Mouse (Mus musculus) limb, embryonic 14.5 days (tissue): Measurements from ENCODE around the gene Susd1. TPM values are rescaled to one million over a fixed set of nuclear protein-coding genes. Genes with fewer than 3 reads are reported as not detected.

Source experiments
- ATAC-seq: fragments of 200-750 bp; cut with Nextera tagmentation; 2 replicates; pipeline ENCODE4 v1.8.0; 2017; ENCODE audit warnings: low read depth, moderate number of reproducible peaks, moderate TSS enrichment; ENCODE audit not compliant: low FRiP score
- DNase-seq: peaks from one replicate; pipeline ENCODE4 v3.0.0-alpha.2; 2015; ENCODE audit warnings: low spot score
- H3K27ac ChIP-seq: fragments of 300-500 bp; sonication (generic); replicated peaks from 2 replicates; pipeline ENCODE4 v1.5.1; 2014; ENCODE audit warnings: low read depth, mild to moderate bottlenecking, low read length, moderate library complexity, mixed read lengths
- H3K27me3 ChIP-seq: fragments of 300-500 bp; sonication (generic); 2 replicates; pipeline ENCODE4 v1.6.1; 2014; ENCODE audit warnings: low read length, mixed read lengths; ENCODE audit not compliant: control insufficient read depth, insufficient read depth
- H3K36me3 ChIP-seq: fragments of 300-500 bp; sonication (generic); 2 replicates; pipeline ENCODE4 v1.6.1; 2014; ENCODE audit warnings: mild to moderate bottlenecking, low read length, moderate library complexity, mixed read lengths; ENCODE audit not compliant: control insufficient read depth, insufficient read depth
- H3K4me1 ChIP-seq: fragments of 300-500 bp; sonication (generic); 2 replicates; pipeline ENCODE4 v1.6.1; 2014; ENCODE audit warnings: antibody characterized with exemption, low read length, mixed read lengths; ENCODE audit not compliant: control insufficient read depth, insufficient read depth
- H3K4me2 ChIP-seq: fragments of 300-500 bp; sonication (generic); replicated peaks from 2 replicates; pipeline ENCODE4 v1.6.1; 2014; ENCODE audit warnings: low read depth, mild to moderate bottlenecking, low read length, moderate library complexity; ENCODE audit not compliant: severe bottlenecking
- H3K4me3 ChIP-seq: fragments of 300-500 bp; sonication (generic); replicated peaks from 2 replicates; pipeline ENCODE4 v1.5.1; 2014; ENCODE audit warnings: low read length
- H3K9ac ChIP-seq: fragments of 300-500 bp; sonication (generic); 2 replicates; pipeline ENCODE4 v1.6.1; 2014; ENCODE audit warnings: mild to moderate bottlenecking, low read depth, low read length, moderate library complexity; ENCODE audit not compliant: severe bottlenecking
- H3K9me3 ChIP-seq: fragments of 300-500 bp; sonication (generic); 2 replicates; pipeline ENCODE4 v1.6.1; 2016; ENCODE audit warnings: low read length; ENCODE audit not compliant: control insufficient read depth
- POLR2A ChIP-seq: fragments of 200-500 bp; IDR thresholded peaks from 2 replicates; pipeline ENCODE4 v1.8.0; 2012; ENCODE audit warnings: inconsistent platforms, mild to moderate bottlenecking, moderate library complexity, borderline replicate concordance; ENCODE audit not compliant: insufficient read depth, insufficient read length; ENCODE audit errors: extremely low read depth
- WGBS: fragments of 180-500 bp; shearing (Covaris S2); extraction: QIAGEN DNeasy Blood & Tissue Kit; methylation state at CpG from one replicate; pipeline ENCODE4 v1.1.7; 2014; 5-methylcytosine and 5-hydroxymethylcytosine counted together
- polyA plus RNA-seq, 2 experiments: library from polyadenylated mRNA; depleted of rRNA in 1 of 2; stranded (reverse) in 1 of 2; unstranded in 1 of 2; fragments of >200 nt; fragmentation: Nextera tagmentation in 1 of 2; extraction: Ambion mirVana in 1 of 2; gene quantifications; 2 replicates each; pipeline versions ENCODE4 v1.2.1 to v1.2.3; 2012 to 2014

Susd1 gene
- polyA plus RNA-seq, 2 experiments = 2.3 to 5.6 TPM

- no peak overlapping the region for H3K27ac ChIP-seq
- no peaks in the 10 kb centered on the region for H3K36me3 ChIP-seq
- DNase-seq (no peak), ATAC-seq (no peak)
- no peak overlapping the region for H3K4me2 ChIP-seq
- no peak overlapping the region for H3K4me3 ChIP-seq
- WGBS = 73% methylated on average over 10 of the region's 10 CpGs
- H3K4me1 ChIP-seq = peaks cover 4% of the 10 kb centered on the region; the same call in 1 of the 2 replicates
- no peaks in the 10 kb centered on the region for H3K9me3 ChIP-seq
- no peaks in the 10 kb centered on the region for H3K27me3 ChIP-seq
- H3K9ac ChIP-seq = no peak overlapping the region
- TF ChIP-seq POLR2A = no peak
Measured at GRCm38 (mm10) chr4:59358960-59359359, 79.5 kb downstream of the Susd1 start.

GRCm38 (mm10) chr4:59355421-59355820, 83.0 kb downstream of the Susd1 start:
- ATAC-seq (no peak), DNase-seq (no peak)
- Histone ChIP-seq H3K4me2 (no peak overlapping the region), H3K4me3 (no peak overlapping the region), H3K27ac (no peak overlapping the region), H3K9me3 (no peaks in the 10 kb centered on the region), H3K4me1 (no peaks in the 10 kb centered on the region), H3K36me3 (no peaks in the 10 kb centered on the region), H3K27me3 (no peaks in the 10 kb centered on the region), H3K9ac (no peak overlapping the region)
- TF ChIP-seq POLR2A = no peak
- WGBS = 50% methylated on average over 1 of the region's 1 CpGs

GRCm38 (mm10) chr4:59354666-59355065, 83.8 kb downstream of the Susd1 start:
- no peaks in the 10 kb centered on the region for H3K27me3 ChIP-seq
- DNase-seq (no peak), ATAC-seq (no peak)
- no peak overlapping the region for H3K4me3 ChIP-seq
- no peaks in the 10 kb centered on the region for H3K9me3 ChIP-seq
- TF ChIP-seq POLR2A = no peak
- no peak overlapping the region for H3K27ac ChIP-seq
- H3K4me1 ChIP-seq = no peaks in the 10 kb centered on the region
- 90% methylated on average over 3 of the region's 3 CpGs for WGBS
- no peaks in the 10 kb centered on the region for H3K36me3 ChIP-seq
- no peak overlapping the region for H3K4me2 ChIP-seq
- H3K9ac ChIP-seq = no peak overlapping the region

GRCm38 (mm10) chr4:59351938-59352337, 86.5 kb downstream of the Susd1 start:
- DNase-seq = no peak
- Histone ChIP-seq H3K4me2 (no peak overlapping the region), H3K4me3 (no peak overlapping the region), H3K4me1 (no peaks in the 10 kb centered on the region), H3K27me3 (no peaks in the 10 kb centered on the region), H3K27ac (no peak overlapping the region), H3K9ac (no peak overlapping the region), H3K36me3 (no peaks in the 10 kb centered on the region), H3K9me3 (no peaks in the 10 kb centered on the region)
- no peak for ATAC-seq
- no peak for TF ChIP-seq POLR2A
- WGBS = 67% methylated on average over 7 of the region's 7 CpGs

GRCm38 (mm10) chr4:59350354-59350753, 88.1 kb downstream of the Susd1 start:
- WGBS = 80% methylated on average over 2 of the region's 2 CpGs
- no peak for ATAC-seq

More at GRCm38 (mm10) chr4:59350354-59350753, 88.1 kb downstream of the Susd1 start:
- Histone ChIP-seq H3K27ac (no peak overlapping the region), H3K36me3 (no peaks in the 10 kb centered on the region), H3K27me3 (no peaks in the 10 kb centered on the region), H3K9me3 (no peaks in the 10 kb centered on the region), H3K4me2 (no peak overlapping the region), H3K9ac (no peak overlapping the region), H3K4me1 (no peaks in the 10 kb centered on the region), H3K4me3 (no peak overlapping the region)
- no peak for TF ChIP-seq POLR2A
- DNase-seq = no peak
